Mouse (Mus musculus) C2C12 (cell line): Measurements from ENCODE around the gene Ifngr1.

Experiments
- CEBPB ChIP-seq: IDR thresholded peaks from one replicate; pipeline ENCODE4 v1.6.1; 2011; ENCODE audit warnings: low read depth, mild to moderate bottlenecking, control low read depth, moderate library complexity
- CTCF ChIP-seq: IDR thresholded peaks from one replicate; pipeline ENCODE4 v1.5.1; 2011; ENCODE audit not compliant: control insufficient read depth, insufficient read depth, insufficient read length

DNA sequence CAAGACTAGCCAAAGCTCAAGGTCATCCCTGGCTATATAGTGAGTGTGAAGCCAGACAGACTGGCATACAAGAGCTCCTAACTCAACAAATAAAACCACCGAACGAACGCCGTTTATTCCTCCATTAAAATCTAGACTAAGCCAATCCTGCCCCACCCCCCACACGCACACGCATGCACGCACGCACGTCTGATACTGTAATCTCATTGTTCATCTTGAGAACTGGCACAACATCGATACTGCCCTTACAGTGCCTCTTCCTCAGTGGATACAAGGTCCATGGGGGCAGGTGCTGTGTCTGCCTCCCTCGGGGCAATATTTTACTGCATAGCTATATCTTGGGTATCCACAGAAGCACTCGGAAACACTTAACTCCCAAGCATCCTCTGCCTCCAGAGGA lies 2.1 kb upstream of the Ifngr1 start:
- TF ChIP-seq CTCF (no peak), CEBPB (no peak)
